Mouse (Mus musculus): Measurements from ENCODE around the gene Arsa.

Arsa gene

DNA sequence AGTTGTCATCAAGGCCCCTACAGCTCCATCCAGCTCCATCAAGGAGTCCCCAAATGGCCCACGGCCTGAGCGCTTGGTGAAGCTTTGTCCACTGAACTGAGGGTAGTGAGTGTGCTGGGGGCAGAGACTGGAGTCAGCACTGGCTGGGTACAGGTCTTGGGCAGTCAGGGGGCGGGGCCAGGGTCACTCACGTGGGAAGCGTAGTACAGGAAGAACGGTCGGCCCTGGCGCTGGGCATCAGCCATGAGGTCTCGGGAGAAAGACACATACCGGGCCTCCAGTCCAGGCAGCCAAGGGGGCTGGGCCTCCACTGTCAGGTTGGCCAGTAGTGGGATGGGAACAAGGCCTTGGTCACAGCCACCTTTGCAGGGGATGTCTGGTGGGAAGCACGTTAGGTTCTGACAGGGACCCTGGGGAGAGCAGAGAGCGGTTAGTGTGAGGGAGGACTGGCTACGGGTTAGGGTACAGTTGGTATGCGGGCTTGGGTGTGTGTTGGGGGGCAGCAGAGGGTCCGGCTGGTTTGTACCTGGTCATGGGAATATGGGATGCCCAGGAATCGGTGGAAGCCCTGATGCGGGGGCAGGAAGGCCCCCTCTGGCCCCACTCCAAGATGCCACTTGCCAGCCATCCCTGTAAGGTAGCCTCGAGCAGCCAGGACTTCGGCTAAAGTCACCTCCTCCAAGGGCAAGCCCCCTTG is 2.5 kb downstream of the Arsa start:
- no peak for TF ChIP-seq GATA4 (IDR thresholded peaks at IDR 0.05; ENCODE audit: insufficient replicate concordance, low read length)

DNA sequence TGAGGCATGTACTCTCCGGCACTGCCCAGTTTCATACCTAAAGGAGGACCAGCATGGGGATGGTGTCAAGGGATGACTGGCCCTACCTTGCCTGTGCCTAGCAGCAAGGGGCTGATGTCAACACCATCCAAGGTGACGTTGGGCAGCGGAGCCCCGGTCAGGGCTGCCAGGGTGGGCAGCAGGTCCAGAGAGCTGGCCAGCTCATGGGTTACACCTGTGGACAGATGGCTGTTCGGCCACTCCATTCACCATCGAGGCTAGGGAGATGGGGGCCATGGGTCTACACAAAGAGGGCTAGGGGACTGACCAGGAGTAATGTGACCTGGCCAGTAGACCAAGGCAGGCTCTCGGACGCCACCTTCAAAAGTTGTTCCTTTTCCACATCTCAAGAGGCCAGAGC is 3.3 kb downstream of the Arsa start:
- TF ChIP-seq GATA4 (IDR thresholded peaks at IDR 0.05; ENCODE audit: insufficient replicate concordance, low read length), result no peak

DNA sequence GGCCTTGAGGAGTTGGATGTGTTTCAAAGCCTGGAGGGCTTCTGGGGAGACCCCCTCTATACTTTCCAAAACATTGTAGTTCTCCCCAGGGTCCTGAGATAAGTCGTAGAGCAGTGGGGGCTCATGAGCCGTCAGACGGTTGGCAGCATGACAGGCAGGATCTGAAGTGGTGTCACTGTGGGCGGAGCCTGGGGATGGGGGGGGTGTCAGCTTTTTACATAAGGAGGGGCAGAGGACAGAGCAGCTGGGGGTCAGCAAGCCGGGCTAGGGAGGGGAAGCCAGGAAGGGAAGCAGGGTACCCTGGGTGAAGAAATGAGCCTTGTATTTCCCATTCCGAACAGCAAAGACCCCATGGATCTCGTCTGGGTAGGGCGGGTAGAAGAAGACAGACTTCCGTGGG is 3.9 kb downstream of the Arsa start:
- no peak for TF ChIP-seq GATA4 (IDR thresholded peaks at IDR 0.05; ENCODE audit: insufficient replicate concordance, low read length)

GRCm38 (mm10) chr15:89471476-89471875 is 5.7 kb downstream of the Arsa start:
- TF ChIP-seq GATA4 (IDR thresholded peaks at IDR 0.05; ENCODE audit: insufficient replicate concordance, low read length), result no peak

DNA sequence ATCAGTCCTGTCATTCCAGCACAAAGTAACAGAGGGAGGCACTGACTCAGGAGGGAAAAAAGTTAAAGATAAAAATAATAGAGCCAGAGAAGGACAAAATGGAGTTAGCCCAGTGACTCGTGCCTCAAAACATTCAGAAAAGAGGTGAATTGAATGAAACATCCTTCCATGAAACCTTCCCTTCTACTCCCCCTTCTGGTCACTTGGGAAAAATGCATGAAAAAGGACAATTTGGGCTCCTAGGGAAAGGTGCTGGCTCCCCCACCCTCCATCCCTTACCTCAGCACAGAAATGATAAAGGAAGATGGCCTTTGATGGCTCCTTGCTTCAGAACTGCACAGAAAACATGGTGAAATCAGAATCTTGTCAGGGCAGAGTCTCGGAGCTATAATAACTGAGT is 8.6 kb downstream of the Arsa start:
- TF ChIP-seq GATA4 (IDR thresholded peaks at IDR 0.05; ENCODE audit: insufficient replicate concordance, low read length), result no peak

- TF ChIP-seq GATA4 (IDR thresholded peaks at IDR 0.05; ENCODE audit: insufficient replicate concordance, low read length), result no peak
Observed at GRCm38 (mm10) chr15:89465052-89465451, 12.2 kb downstream of the Arsa start.

- TF ChIP-seq GATA4 (IDR thresholded peaks at IDR 0.05; ENCODE audit: insufficient replicate concordance, low read length), result no peak
Observed at GRCm38 (mm10) chr15:89463334-89464235, 13.6 kb downstream of the Arsa start.

DNA sequence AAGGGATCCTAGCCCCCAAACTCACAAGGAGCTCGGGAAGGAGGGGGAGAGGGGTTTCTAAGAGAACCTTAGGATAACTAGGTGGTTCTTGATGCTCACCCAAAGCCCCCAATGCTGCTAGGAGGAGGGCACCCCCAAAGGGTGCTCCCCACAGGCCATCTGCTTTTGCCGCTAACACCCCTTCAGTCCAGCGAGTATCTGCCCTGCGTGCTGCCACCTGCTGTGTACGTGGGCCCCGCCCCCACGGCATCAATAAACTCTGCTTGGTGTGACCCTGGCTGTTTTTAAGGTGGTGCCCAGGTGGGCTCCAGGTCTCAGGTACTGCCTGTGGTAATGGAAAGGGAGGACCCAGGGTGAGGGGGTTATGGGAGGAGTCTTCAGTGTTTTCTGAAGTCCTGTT is 15.0 kb downstream of the Arsa start:
- TF ChIP-seq GATA4 (IDR thresholded peaks at IDR 0.05; ENCODE audit: insufficient replicate concordance, low read length), result no peak

DNA sequence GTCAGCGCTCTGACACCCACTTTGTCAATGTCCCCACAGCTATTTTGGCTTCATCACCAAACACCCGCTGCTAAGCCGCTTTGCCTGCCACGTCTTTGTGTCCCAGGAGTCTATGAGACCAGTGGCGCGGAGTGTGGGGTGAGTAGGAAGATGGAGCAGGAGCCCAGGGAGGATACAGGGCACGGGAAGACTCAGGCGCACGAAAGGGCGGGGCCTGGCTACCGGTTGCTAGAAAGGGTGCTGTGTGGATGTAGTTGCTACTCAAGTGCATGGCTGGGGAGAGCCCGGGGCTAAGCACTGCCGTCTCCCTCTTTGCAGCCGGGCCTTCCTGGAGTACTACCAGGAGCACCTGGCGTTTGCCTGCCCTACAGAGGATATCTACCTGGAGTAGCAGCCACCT is 15.9 kb downstream of the Arsa start:
- TF ChIP-seq GATA4 (IDR thresholded peaks at IDR 0.05; ENCODE audit: insufficient replicate concordance, low read length), result no peak

DNA sequence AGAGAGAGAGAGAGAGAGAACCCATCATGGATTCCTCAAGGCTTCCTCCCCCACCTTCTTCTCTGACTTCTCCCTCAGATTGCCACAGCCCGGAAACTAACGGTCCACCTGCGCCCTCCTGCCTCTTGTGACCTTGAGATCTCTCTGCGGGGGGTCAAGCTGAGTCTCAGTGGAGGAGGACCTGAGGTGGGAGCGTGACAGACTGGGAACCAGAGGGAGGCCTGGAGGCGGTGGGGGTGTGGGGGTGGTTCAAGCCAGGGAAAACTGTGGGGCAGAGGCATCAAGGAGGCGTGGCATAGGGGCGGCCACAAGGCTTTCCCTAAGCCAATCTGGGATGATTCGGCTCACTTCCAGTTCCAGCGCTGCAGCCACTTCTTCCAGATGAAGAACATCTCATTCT is 16.9 kb downstream of the Arsa start:
- no peak for TF ChIP-seq GATA4 (IDR thresholded peaks at IDR 0.05; ENCODE audit: insufficient replicate concordance, low read length)

GRCm38 (mm10) chr15:89459821-89460220 is 17.4 kb downstream of the Arsa start:
- no peak for TF ChIP-seq GATA4 (IDR thresholded peaks at IDR 0.05; ENCODE audit: insufficient replicate concordance, low read length)

- no peak for TF ChIP-seq GATA4 (IDR thresholded peaks at IDR 0.05; ENCODE audit: insufficient replicate concordance, low read length)
Observed at GRCm38 (mm10) chr15:89458942-89459341, 18.3 kb downstream of the Arsa start.

DNA sequence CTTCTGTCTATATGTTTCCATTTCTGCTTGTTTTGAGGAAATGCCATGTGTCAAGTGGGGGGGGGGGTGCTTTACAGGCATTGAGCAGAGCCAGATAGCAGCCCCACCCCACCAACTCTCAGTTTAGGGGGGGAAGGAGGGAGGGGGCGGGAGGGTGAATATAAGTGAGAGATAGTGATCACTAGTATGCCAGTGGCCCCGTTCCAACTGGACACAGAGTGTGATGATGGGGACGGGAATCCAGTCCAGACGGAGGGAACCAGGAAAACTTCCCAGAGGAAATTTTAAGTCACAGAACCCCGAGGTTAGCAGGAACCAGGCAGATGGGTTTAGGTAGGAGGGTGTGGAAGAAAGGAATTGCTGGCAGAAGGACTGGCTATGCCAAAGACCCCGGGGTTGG is 21.6 kb downstream of the Arsa start:
- no peak for TF ChIP-seq GATA4 (IDR thresholded peaks at IDR 0.05; ENCODE audit: insufficient replicate concordance, low read length)

DNA sequence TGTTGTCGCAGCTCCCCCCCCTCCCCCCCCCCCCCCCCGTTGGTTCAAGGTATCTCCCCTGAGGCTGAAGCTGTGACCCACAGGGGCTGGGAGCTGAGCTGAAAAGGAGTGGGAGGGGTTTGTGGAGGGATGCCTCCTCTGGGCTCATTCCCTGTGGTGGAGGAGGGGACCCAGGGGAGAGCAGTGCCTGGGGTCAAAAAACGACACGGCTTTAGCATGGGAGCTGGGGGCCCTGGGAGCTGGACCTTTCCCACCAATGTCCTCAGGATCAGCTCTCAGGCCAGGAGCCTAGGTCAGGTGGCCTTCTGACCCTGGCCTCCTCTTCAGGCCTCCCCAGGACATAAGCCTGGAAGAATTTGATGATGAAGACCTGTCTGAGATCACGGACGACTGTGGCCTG is 22.4 kb downstream of the Arsa start:
- no peak for TF ChIP-seq GATA4 (IDR thresholded peaks at IDR 0.05; ENCODE audit: insufficient replicate concordance, low read length)

DNA sequence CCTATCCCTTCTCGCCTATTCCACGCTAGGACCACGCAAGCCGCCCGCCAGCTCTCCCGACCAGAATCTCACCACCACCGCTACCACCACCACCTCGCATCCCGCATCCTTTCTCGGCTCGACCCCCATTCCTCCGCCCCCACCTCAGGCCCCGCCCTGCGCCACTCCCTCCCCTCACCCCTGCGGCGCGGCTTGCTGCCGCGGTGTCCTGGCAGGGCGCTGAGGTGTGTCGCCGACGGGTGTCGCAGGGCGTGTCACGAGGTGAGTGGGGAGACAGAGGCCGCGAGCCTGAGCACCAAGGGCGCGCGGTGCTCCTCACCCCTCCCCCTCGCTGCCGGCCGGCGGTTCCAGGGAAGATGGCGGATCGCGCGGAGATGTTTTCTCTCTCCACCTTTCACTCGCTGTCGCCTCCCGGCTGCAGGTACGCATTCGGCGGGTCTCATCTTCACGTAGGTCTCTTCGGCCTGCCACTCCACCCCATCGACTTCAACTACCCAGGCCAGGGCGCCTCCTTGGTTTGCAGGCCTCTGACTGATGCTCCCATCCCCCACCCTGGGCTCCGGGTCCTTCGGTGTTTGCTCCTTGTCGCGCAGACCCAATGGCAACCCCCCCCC is 23.3 kb downstream of the Arsa start, which contains the start of gene Mapk8ip2:
Mapk8ip2 (plus strand) TSS at position 49 of the 614 bp plus-strand sequence.
- TF ChIP-seq GATA4 (IDR thresholded peaks at IDR 0.05; ENCODE audit: insufficient replicate concordance, low read length), result no peak
